Comparison of ENCODE assay signal across 1 mouse cellular context in genomic region chr19:46647850-46648249, GRCm38 (mm10).
TF ChIP-seq lines count a peak whose summit lies in the region.

No protein-coding gene starts in this region.

TF ChIP-seq in MEL, 35 proteins besides CTCF, POLR2A, EP300 and RAD21:
- no peak for TF ChIP-seq ETS1 (IDR thresholded peaks at IDR 0.05; ENCODE audit: low read depth, low read length)
- TF ChIP-seq USF1 (IDR thresholded peaks at IDR 0.05; ENCODE audit: low read depth, low read length), result no peak
TF ChIP-seq in MEL: peak in this region for 0.
